Mouse (Mus musculus) 3134 (cell line): ENCODE measurements at regions not wholly inside any gene's neighbourhood (a gene's known extent, or its start where the extent isn't known, plus 50 kb on each side); places are given as distances from the start of the nearest gene placed in this dataset.

Experiments
- DNase-seq: peaks from one replicate; pipeline ENCODE4 v3.0.0-alpha.2; 2011; ENCODE audit warnings: low spot score; ENCODE audit not compliant: insufficient read length; ENCODE audit errors: extremely low read depth

DNA sequence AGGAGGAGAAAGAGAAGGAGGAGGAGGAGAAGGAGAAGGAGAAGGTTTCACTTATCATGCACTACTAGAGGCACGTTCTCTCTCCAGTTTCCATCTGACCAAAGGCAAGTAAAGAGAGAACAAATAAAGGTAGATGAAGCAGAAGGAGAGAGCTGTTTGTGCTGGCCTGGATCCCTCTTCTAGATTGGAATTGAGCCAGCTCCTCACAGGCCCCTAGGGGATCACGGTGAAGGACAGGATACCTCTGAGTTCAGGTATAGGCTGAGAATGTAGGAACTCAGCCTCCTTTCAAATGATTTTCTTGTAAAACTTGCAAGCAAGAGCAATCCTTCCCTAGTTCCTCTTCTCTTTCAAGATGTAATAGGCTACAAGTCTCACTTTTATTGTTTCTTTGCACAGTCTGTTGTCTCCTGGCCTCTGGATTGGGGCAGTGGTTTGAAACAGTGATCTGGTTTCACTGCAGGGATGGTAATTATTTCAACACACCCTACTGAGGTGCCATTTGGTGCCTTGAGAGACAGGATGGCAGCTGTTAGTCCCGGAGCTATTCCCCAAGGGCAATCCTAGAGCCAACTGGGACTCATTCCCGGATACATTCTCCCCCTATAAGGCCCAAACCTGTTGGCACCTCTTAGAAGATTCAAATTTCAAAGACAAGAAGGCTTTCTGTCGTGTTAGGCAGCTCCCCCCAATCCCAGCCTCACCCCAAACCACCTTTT, 134.8 kb downstream of the Gm9817 start:
- no peak for DNase-seq

DNA sequence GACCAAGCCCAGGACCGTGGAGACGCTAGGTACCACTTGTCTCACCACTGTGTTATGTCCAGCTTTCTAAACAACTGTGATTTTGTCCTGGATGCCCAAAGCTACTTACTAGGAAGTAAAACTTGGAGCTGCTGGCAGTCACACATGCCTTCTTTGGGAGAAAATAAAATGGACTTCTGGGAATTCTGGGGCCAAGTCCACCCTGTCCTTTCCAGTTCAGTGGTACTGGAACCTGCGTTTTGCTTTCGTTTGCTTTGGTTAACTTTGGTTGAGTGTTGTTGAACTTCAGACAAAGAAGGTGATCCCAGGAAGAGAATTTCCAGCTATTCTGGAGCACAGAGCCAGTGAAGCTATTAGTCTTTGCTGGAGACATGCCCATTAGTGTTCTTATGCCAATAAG, 139.8 kb downstream of the Gm9817 start:
- DNase-seq: no peak

DNA sequence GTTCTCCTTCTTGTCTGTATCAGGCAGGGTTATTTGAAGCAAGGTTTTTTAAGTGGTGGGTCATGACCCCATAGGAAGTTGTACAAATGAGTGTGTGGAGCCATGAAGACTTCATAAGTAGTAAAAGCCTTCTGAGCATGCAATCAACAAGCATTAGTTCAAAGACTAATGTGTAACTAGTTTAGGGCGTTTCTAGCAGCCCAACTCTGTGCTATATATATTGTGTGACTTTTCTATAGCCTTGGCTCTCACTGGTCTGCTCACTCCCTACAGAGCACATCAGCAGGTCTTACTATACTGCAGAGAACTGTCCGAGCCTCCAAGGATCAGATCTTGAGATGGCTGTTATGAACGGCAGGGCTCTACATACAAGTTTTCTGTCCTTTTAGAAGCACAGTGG, 141.2 kb downstream of the Gm9817 start:
- DNase-seq: no peak

DNA sequence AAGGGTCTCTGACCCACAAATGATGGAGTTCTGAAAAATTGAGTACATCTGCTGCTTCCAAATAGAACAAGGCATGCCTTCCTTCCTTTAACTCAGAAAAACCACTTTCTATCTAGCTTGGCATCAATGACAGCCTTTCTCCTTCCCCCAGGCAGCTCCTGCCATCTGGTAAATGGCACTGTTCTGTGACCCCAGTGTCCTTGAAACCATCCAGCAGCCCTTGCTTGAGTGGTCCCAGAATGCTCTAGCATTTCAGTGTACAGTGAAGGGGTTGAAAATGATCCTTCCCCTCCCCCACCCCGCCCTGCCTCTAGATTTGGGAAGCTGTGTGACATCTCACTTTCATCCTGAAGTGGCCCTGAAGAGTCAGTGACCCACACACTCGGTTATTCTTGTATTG, 152.3 kb downstream of the Gm9817 start:
- no peak for DNase-seq

DNA sequence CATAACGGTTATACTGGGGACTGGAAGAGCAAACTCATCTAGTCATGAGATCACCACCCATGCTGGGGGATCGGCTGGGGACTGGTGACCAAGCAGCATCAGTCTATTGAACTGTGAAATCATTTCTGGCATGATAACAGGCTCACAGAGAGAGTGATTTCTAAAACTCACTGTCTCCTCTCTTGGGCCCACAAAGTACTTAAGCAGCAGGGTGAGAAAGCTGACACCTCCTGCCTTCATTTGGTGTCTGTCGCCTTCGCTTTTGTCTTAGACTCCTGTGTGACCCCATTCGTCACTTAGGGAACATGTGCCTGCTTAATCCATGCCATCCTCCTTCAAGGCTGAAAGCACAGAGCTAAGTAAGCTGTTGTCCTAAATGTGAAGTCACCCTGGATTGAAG, 154.3 kb upstream of the Mylip start:
- no peak for DNase-seq

DNA sequence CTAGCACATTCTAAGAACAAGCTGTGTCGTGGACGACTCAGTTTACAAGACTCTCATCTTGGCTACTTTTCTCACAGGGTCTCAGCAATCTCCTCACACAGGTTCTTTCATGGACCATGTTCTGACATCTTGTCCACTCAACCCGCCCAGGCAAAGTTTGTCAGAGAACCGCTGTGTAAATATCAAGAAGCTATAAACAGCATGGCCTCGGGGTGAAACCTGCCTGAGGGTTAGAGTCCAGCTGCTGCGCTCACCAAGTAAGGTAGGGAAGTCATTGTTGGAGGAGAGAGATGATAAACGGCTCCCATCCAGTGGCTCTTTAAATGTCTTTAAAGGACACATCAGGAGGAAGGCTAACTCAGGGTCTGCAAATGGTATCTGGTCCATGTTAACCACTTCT, 151.3 kb upstream of the Mylip start:
- DNase-seq: no peak

DNA sequence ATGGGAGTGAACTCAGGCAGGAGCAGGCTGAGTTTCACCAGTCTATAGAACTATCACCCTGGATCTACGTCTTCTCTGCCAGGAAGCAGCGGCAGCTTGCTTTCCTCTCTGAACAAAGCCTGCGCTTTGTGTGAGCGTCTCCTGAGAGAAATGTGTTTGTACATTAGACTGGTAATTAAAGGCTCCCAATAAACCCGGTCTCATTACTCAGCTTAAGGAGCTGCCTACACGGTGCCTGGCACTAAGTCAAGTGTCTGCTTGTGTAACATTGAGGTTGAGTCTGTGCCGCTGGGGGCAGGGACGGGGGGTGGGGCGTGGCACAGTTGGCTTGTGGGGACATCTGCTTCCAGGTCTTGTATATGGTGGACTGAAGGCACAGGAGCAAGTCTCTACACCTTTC, 150.4 kb upstream of the Mylip start:
- peak; percentile 9 for DNase-seq

DNA sequence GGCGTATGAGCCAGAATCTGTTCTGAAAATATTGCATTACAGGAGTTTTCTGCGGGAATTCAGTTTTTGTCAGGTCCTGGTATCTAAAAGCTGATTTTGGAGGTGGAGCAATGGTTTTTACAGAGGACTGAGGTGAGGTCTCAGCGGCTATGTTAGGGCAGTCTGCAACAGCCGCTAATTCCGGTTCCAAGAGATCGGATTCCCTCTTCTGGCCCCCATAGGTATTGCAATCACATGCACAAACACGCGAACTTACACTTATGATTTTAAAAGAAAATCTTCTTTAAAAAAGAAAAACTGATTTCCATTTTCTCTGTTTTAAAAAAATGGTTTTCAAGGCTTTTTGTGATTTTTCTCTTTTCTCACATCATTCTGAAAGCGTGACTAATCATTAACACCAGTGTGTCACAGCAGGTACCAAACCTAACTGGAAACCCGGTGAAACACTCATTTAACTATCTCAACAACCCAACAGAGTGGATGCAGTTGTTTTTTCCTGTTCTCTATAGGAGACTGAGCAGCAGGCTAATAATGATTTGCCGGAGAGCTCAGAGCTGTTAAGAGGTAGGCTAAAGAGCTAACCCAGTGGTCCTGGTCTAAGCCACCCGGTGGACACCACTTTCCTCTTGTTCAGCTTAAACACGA, 149.4 kb upstream of the Mylip start:
- DNase-seq: no peak

DNA sequence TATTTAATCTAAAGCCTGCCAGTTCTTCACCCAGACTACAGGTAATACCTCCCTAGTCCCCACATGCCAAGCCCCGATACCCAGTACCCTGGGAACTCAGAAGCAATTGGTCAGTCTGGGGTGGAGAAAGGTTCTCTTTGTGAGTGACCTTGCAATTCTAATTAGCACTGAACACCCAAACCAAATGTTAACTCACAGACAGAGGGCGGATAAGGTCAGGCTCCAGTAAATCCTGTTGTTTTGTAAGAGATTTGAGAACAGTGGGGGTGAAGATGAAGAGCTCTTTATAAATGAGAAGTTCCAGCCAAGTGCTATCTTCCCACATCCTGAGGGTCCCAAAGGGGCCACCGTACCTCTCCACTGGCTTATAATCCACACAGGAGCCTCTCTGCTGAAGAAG, 147.3 kb upstream of the Mylip start:
- DNase-seq: no peak

DNA sequence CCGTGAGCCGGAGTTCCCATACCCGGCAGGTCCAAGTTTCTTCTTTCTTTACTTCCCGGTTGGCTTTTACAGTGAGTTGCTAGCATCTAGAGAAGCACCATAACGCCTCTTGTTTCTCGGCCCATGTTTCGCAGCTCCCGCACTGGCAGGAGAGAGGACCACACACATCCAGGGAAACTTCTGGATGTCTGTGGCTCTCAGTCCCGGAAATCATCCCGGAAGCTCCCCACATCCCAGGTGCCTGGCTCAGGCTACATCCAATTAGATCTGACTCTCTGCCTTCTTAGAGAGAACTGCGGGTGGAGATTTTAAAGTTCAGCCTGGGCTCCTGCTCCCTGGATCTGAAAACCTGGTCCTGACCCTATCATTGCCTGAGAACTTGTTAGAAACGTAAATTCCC, 146.8 kb upstream of the Mylip start:
- no peak for DNase-seq

DNA sequence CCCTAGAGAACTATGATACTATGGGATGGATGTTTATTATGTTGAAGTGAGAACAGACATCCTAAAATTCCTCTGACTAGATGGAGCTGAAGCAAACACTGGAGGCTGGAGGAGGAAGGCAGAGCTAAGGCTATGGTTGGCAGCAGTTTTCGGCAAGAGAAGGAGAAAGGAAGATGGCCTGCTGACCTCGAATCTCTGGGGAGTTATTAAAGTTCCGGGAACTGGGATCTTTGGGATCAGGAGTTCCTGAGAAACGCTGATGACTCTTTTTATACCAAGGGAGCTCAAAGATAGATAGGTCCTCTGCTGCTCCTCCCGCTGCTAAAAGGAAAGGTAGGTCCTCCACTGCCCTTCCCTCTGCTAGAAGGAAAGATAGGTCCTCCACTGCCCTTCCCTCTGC, 143.9 kb upstream of the Mylip start:
- no peak for DNase-seq

DNA sequence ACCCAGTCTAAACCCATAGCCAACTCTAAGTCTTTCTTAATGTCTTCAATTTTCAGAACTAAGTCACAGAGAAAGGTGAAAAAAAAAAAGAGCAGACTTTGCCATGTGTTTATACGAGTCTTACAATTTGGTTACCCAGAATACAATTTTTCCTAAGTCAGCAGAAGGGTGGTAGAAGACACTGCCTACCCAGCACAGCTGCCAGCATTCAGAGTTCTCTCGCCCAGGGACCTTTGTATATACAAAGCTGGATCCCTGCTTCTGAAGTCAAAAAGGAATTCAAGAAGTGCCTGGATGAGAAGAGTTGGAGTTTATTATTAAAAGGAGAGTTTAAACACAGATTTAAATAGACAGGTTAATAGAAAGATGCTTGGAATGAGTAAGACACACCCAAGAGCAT, 143.2 kb upstream of the Mylip start:
- DNase-seq: no peak

DNA sequence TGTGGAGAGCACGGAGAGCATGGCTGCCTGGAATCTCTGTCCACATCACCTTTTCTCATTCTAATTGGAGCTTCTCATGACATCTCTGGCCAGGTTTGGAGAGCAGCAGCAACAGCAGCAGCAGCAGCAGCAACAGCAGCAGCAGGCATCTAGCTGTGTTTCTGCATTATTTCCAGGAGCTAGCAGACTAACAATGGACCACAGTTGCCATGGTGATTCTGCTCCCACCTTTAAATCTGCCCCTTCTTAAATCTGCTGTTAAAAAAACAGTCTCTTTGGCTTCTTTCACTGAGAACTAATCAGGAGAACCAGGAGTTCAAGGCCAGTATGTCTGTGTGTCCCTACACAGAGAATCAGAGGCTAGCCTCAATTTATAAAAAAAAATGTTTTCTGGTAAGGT, 139.5 kb upstream of the Mylip start:
- DNase-seq: no peak

DNA sequence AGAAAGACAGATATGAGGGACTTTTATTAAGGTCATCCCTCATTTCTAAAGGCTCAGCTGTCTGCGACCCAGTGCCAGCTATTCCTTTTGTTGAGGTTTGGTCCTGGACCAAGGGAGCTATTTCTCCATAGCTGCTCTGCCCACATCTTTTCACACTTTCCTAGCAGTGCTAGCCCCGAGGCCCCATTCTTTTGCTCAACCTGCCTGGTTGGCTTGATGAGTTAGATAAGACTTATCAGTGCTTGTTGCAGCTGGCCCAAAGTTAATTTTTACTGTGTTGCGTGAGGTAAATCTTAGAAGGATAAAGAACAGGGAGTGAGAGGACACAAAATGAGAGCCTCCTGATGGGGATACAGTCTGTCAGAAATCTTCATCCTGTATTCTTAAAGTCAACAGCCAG, 138.5 kb upstream of the Mylip start:
- no peak for DNase-seq

DNA sequence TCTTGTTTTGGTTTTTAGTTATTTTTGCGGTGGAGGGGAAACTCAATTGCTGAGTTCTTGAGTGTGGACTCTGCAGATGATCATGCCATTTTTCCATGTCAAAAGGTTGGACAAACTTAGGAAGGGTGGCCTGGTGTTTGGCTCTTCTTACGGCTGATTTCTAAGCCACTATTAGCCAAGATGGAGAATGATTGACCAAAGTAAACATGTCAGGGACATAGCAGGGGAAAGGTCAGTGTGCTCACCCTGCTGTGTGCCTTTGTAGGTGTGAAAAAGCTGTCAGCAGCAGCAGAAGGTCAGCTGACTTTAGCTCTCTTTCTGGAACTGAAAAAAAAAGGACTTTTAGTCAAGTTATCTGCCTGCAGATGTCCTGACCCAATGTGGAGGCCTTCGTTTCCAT, 137.4 kb upstream of the Mylip start:
- DNase-seq: no peak

DNA sequence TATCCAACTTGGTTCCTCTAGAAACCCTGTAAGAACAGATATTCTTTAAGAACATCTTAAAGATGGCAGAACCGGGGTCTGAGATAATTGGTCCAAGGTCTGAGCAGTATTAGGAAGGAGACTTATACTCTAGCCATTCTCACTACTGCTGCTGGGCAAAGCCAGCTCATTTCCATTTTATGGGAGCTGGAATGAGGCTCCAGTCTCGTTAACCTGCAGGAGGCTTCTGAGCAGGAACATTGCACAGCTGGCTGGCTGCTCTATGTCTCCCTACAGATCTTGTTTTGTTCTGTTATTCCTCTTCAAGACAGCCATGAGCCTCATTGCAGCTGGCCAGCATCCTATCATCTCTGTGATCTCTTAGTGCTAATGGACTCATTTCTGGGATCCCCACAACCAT, 136.3 kb upstream of the Mylip start:
- DNase-seq: no peak

DNA sequence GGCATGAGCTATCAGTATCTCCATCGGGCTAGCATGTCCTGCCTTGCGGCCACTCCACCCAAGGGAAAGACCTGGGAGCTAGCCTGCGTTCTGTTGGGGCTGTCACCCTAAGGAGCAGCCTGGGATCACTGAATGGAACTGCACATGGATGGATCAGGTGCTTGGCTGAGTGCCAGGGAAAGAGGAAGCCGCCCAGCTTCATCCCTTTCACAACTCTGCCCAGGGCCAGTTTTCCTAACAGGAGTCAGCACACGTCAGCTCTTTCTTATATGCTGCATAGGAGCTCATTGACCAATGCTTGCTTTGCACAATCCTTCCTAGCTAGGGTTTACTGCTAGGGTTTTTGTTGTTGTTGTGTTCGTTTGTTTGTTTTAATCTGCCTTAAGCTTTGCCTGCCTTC, 134.3 kb upstream of the Mylip start:
- DNase-seq: no peak

DNA sequence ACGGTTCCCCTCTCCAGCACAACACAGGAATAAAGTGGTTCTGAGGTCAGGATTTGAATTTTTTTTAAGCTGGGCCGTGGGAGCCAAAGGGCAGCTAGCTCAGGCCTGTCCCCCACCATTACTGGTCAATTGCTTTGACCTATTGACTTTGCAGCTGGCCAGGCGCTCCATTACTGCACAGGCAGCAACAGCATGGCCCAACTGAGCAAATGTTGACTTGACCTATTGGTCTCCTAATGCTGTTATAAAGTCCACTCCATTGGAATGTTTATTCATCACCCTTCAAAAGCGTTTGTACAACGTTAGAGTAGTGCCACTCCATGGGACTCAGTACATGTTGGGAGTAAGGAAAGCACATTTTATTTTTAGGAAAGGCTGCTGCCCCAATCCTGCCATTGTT, 127.5 kb upstream of the Mylip start:
- DNase-seq: no peak

DNA sequence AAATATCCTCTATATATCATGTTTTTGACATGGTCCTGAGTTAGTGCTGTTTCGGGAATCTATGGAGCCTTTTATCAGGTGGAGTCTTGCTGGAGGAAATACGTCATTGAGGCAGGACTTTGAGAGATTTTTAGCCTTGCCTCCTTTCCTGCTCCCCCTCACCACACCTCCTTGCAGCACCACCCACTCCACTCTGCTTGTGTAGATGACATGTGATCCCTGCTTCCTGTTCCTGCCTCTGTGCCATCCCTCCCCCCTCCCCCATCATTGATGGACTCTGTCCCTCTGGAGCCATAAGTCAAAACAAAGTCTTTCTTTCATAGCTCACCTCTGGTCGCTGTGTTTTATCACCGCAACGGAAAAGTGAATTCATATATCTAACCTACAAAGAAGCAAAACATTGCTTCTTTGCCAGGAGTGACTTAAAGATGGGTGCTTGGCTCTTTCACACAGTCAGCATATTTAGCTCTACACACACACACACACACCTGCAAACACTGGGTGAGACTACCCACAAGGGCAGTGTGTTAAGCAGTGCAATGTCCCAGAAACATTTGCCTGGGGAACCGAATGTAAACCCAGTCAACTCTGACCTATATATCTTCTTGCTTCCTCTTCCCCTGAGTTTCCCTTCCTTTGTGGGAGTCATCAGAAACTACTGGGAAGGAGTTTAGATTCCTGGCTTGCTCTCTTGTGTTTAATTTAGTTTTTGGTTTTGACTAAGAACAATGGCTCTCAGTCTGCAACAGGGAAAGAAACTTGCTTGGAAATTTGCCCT, 123.1 kb upstream of the Mylip start:
- DNase-seq: no peak

DNA sequence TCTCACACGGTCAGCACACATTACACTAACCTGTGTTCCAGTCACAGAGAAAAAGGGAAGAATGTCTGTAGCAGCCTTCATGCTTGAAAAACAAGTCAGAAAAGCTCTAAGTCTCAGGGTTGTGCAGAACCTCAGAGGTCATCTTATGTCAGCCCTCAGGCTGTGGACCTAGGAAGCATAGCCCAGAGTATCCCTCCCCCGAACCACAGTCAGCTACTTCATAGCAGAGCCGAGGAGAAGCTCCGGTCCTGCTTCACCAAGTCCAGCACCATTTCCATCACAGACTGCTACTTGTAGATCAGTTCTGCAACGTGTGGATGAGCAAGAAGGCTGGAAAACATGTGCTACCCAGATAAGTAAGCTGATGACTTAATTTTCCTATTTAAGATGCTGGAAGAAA, 122.1 kb upstream of the Mylip start:
- DNase-seq: no peak

DNA sequence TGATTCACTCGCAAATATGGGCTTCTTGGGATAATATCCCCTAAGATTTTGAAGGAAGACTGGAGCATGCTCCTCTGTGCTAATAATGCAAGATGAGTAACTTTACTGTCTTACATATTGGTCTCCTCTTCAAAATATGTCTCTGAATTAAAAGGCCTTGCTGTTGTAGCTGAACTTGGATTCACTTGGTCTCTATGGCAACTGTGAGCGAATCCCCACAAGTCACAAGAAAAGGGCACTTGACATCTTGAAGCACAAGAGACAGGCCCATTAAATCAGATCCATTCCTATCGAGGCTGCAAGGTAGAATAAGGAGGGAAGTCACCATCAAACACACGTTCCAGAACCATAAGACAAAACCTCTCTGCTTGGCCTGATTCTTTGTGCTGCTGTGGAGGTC, 121.6 kb upstream of the Mylip start:
- DNase-seq: no peak

DNA sequence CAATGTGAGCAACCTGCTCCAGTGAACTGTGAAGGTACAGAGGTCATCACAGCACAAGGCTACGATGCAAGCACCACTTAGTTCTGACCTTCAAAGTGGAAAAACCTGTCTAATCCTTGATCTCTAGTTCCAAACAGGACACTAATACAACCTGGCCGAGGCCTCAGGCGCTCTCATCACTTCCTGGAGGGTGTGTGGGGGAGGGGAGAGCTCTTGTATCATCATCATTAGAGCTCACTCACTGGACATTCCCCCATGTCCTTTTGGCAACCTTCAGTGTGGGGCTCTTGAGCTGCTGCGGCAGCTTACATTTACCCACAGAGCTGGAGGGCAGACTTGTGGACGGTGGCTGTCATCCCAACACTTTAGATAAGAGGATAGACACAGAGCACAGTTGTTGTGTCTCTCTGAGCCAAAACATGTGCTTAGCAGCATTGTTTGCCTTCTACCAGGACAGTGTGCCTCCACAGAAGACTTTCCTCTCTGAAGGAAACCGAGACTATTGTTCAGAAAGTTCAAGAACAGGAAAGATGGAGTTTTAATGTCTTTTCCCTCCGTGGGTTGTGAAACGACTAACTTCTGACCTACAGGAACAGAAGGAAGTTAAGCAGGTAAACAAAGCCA, 115.2 kb upstream of the Mylip start:
- DNase-seq: no peak
